Comparison of ENCODE assay signal across 8 mouse cellular contexts in the genomic region with DNA sequence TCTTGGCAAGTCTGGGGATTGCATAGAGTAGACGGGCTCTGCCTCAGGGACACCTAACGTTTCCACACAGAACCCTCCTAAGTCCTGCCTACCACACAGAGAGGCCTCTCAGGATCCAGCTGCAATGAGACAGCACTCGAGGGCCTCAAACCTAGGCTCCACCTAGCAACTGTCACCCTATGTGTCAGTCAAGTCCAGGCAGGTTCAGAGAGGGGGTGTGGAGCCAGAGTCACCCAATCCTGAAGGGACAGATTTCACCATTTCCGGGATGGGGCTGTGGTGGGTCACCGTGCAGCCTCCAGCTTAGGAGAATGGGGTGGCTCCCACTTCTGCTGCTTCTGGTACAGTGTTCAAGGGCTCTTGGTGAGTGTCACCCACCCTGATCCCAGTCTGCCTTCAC. TPM values are rescaled to one million over a fixed set of nuclear protein-coding genes. Genes with fewer than 3 reads are reported as not detected.
A peak's percentile ranks its signal among the peaks of the same experiment; 100 is the strongest.
DNase-seq lines count a peak whose midpoint lies in the region; ATAC-seq and TF ChIP-seq lines count a peak whose summit lies in the region.

A gene (plus strand): TSS at position 269 of the 400 bp plus-strand sequence.

- peak within 1 kb of the TSS; percentile 57; the same call in 1 of the 2 replicates for H3K27ac ChIP-seq in kidney, adult 2 months (ENCODE audit: insufficient read depth, low read depth, low read length)
- H3K27ac ChIP-seq in brown adipose tissue, adult 24 weeks (replicated peaks; ENCODE audit: low read depth, low read length), result no peak within 1 kb of the TSS
- no peak within 1 kb of the TSS for H3K27ac ChIP-seq in hindbrain, embryonic 14.5 days
- H3K27ac ChIP-seq in midbrain, embryonic 15.5 days, result no peak within 1 kb of the TSS

- peak within 1 kb of the TSS; percentile 96 for H3K4me2 ChIP-seq in hindbrain, embryonic 14.5 days (replicated peaks)
- H3K4me2 ChIP-seq in midbrain, embryonic 15.5 days, result peak within 1 kb of the TSS; percentile 84

- peak within 1 kb of the TSS; percentile 86 for H3K4me3 ChIP-seq in kidney, adult 2 months (ENCODE audit: insufficient read depth, low read depth, low read length)
- H3K4me3 ChIP-seq in brown adipose tissue, adult 24 weeks (ENCODE audit: insufficient read depth, low read depth, low read length), result peak within 1 kb of the TSS; percentile 93
- peak within 1 kb of the TSS; percentile 84 for H3K4me3 ChIP-seq in hindbrain, embryonic 14.5 days (replicated peaks; ENCODE audit: low read length)
- H3K4me3 ChIP-seq in midbrain, embryonic 15.5 days, result peak within 1 kb of the TSS; percentile 98

- H3K36me3 ChIP-seq in kidney, adult 2 months (ENCODE audit: control insufficient read depth, insufficient read depth, low read length), result no peaks in the 10 kb centered on the region; the same call in 1 of the 2 replicates
- H3K36me3 ChIP-seq in hindbrain, embryonic 14.5 days (replicated peaks; ENCODE audit: control insufficient read depth, insufficient read depth), result peaks cover 23% of the 10 kb centered on the region
- peaks cover 10% of the 10 kb centered on the region; the same call in 1 of the 2 replicates for H3K36me3 ChIP-seq in midbrain, embryonic 15.5 days (replicated peaks)

- H3K9ac ChIP-seq in hindbrain, embryonic 14.5 days, result peak within 1 kb of the TSS; percentile 96
- peak within 1 kb of the TSS; percentile 99 for H3K9ac ChIP-seq in midbrain, embryonic 15.5 days

- intact Hi-C loops in gastrocnemius, postnatal 36 days (cut with DNase I), result no loop called here

- H3K4me1 ChIP-seq in kidney, adult 2 months (ENCODE audit: control insufficient read depth, insufficient read depth, low read length), result peaks cover 24% of the 10 kb centered on the region
- H3K4me1 ChIP-seq in brown adipose tissue, adult 24 weeks (ENCODE audit: control insufficient read depth, insufficient read depth, insufficient read length, low read length), result peaks cover 5% of the 10 kb centered on the region; the same call in 1 of the 2 replicates
- H3K4me1 ChIP-seq in hindbrain, embryonic 14.5 days (replicated peaks; ENCODE audit: control insufficient read depth, insufficient read depth, low read length), result peaks cover 15% of the 10 kb centered on the region
- H3K4me1 ChIP-seq in midbrain, embryonic 15.5 days, result peaks cover 23% of the 10 kb centered on the region

- TF ChIP-seq CTCF in kidney, adult 2 months (conservative IDR thresholded peaks at IDR 0.05; ENCODE audit: insufficient read depth, insufficient read length, low read depth, low read length), result no peak

- ATAC-seq in hindbrain, embryonic 14.5 days (ENCODE audit: low FRiP score), result no peak
- ATAC-seq in midbrain, embryonic 15.5 days (replicated peaks), result no peak
- ATAC-seq in activated CD4-positive, CD25-positive, alpha-beta regulatory T cell, adult 4 months, result no peak

- H3K27me3 ChIP-seq in kidney, adult 2 months (replicated peaks; ENCODE audit: control insufficient read depth, insufficient read depth, low read length), result no peaks in the 10 kb centered on the region
- peaks cover 29% of the 10 kb centered on the region for H3K27me3 ChIP-seq in hindbrain, embryonic 14.5 days (ENCODE audit: control insufficient read depth, insufficient read depth, low read length)
- H3K27me3 ChIP-seq in midbrain, embryonic 15.5 days (replicated peaks), result peaks cover 29% of the 10 kb centered on the region

- DNase-seq in kidney, adult 2 months, result no peak
- DNase-seq in kidney, postnatal 36 days, result no peak
- DNase-seq in hindbrain, embryonic 14.5 days (ENCODE audit: low spot score), result no peak
- DNase-seq in gastrocnemius, postnatal 36 days, result no peak
- no peak for DNase-seq in thymus, postnatal 25 days

- no peaks in the 10 kb centered on the region for H3K9me3 ChIP-seq in hindbrain, embryonic 14.5 days (ENCODE audit: control insufficient read depth, low read length)
- no peaks in the 10 kb centered on the region for H3K9me3 ChIP-seq in midbrain, embryonic 15.5 days

- TF ChIP-seq POLR2A in kidney, adult 2 months (IDR thresholded peaks at IDR 0.05; ENCODE audit: low read depth, low read length), result no peak

- WGBS in kidney, adult 2 months, result 89% methylated on average over 5 of the region's 5 CpGs
- WGBS in hindbrain, embryonic 14.5 days, result 80% methylated on average over 5 of the region's 5 CpGs
- 82% methylated on average over 5 of the region's 5 CpGs for WGBS in midbrain, embryonic 15.5 days

RNA-seq across cellular contexts. Expression of the gene that starts here (rescaled TPM):
- polyA plus RNA-seq in kidney, adult 2 months (2012; rRNA removed), result 0.31 and 0.39 TPM in 2 replicates
- polyA plus RNA-seq in brown adipose tissue, adult 24 weeks (2012; ENCODE audit: insufficient read depth, insufficient read length, missing spikeins), result not detected in 2 replicates
- not detected in 2 replicates for polyA plus RNA-seq in hindbrain, embryonic 14.5 days (2014; fragmentation: Nextera tagmentation; extraction: Ambion mirVana)
- not detected in 2 replicates for polyA plus RNA-seq in midbrain, embryonic 15.5 days (2015; fragmentation: Nextera tagmentation; extraction: Ambion mirVana)
- not detected for total RNA-seq in gastrocnemius, postnatal 36 days (2021)
- under 1 TPM; 0.40 to 0.48 TPM for polyA plus RNA-seq in activated CD4-positive, CD25-positive, alpha-beta regulatory T cell, adult 4 months (2017; shearing (Covaris generic))
